Mouse (Mus musculus): ENCODE measurements at regions not wholly inside any gene's neighbourhood (a gene's known extent, or its start where the extent isn't known, plus 50 kb on each side); places are given as distances from the start of the nearest gene placed in this dataset.

DNA sequence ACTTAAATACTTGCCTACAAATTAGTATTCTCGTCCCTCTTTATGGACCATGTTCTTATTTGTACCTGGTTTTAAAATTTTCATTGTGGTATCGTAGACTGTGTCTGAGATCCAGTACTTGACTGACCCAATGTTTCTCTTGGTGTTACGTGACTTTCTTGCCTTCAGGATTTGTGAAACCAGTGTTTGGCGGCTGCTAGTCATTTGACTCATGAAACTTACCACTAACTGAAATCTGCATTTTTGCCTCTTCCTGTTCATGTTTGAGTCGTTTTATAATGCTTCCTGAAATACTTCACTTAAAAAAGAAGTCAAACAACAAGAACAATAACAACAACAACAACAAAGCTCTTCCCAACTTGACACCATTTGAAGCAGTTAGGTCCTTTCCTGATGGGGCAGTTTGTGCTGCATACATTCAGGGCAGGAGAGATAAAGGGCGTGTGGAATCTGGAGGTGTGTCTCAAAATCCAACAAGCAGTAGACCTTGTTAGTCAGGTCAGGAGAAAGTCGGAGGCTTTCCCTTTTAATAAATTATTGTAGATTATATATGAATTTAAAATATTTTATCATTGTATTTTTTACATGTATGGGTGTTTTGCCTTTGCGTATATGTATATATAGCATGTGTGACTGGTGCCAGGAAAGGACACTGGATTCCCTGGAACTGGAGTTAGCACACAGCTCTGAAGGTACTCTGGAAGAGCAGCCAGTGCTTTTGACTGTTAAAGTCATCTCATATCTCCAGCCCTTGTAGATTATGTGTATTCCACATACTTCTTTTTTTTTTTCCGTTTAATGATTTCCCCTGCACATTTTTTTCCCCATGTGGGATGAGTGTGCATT is 80.8 kb upstream of the Cdkn2b start:
- H3K4me1 ChIP-seq (ENCODE audit: control insufficient read depth, insufficient read depth, low read length), result no peaks in the 10 kb centered on the region
- no peak overlapping the region for H3K4me3 ChIP-seq (replicated peaks; ENCODE audit: low read depth, low read length)
- H3K9me3 ChIP-seq (ENCODE audit: control insufficient read depth, low read length), result no peaks in the 10 kb centered on the region
- DNase-seq (no peak), ATAC-seq (ENCODE audit: low FRiP score, low TSS enrichment) (no peak)
- WGBS, result 92% methylated on average over 9 of the region's 9 CpGs
- H3K27ac ChIP-seq (replicated peaks; ENCODE audit: low read depth, low read length), result no peak overlapping the region
- H3K9ac ChIP-seq (replicated peaks; ENCODE audit: low read length), result no peak overlapping the region
- H3K4me2 ChIP-seq (ENCODE audit: low read length), result no peak overlapping the region
- H3K36me3 ChIP-seq (ENCODE audit: control insufficient read depth, insufficient read depth, low read length), result no peaks in the 10 kb centered on the region
- H3K27me3 ChIP-seq (ENCODE audit: control insufficient read depth, insufficient read depth, low read length), result no peaks in the 10 kb centered on the region

- H3K36me3 ChIP-seq (ENCODE audit: control insufficient read depth, insufficient read depth, low read length), result no peaks in the 10 kb centered on the region
- no peaks in the 10 kb centered on the region for H3K27me3 ChIP-seq (ENCODE audit: control insufficient read depth, insufficient read depth, low read length)
- no peak overlapping the region for H3K9ac ChIP-seq (replicated peaks; ENCODE audit: low read length)
- no peak overlapping the region for H3K4me3 ChIP-seq (replicated peaks; ENCODE audit: low read depth, low read length)
- DNase-seq (no peak), ATAC-seq (ENCODE audit: low FRiP score, low TSS enrichment) (no peak)
- 92% methylated on average over 3 of the region's 3 CpGs for WGBS
- H3K9me3 ChIP-seq (ENCODE audit: control insufficient read depth, low read length), result no peaks in the 10 kb centered on the region
- no peak overlapping the region for H3K27ac ChIP-seq (replicated peaks; ENCODE audit: low read depth, low read length)
- H3K4me2 ChIP-seq (ENCODE audit: low read length), result no peak overlapping the region
- no peaks in the 10 kb centered on the region for H3K4me1 ChIP-seq (ENCODE audit: control insufficient read depth, insufficient read depth, low read length)
Observed at GRCm38 (mm10) chr4:89383548-89383947, 72.7 kb upstream of the Cdkn2b start.

GRCm38 (mm10) chr4:89382434-89382976 is 71.7 kb upstream of the Cdkn2b start:
- Histone ChIP-seq H3K4me2 (ENCODE audit: low read length) (no peak overlapping the region), H3K9ac (replicated peaks; ENCODE audit: low read length) (no peak overlapping the region), H3K9me3 (ENCODE audit: control insufficient read depth, low read length) (no peaks in the 10 kb centered on the region), H3K27me3 (ENCODE audit: control insufficient read depth, insufficient read depth, low read length) (no peaks in the 10 kb centered on the region), H3K27ac (replicated peaks; ENCODE audit: low read depth, low read length) (no peak overlapping the region), H3K36me3 (ENCODE audit: control insufficient read depth, insufficient read depth, low read length) (no peaks in the 10 kb centered on the region), H3K4me3 (replicated peaks; ENCODE audit: low read depth, low read length) (no peak overlapping the region), H3K4me1 (ENCODE audit: control insufficient read depth, insufficient read depth, low read length) (no peaks in the 10 kb centered on the region)
- DNase-seq, result no peak
- no peak for ATAC-seq (ENCODE audit: low FRiP score, low TSS enrichment)
- 91% methylated on average over 4 of the region's 4 CpGs for WGBS

GRCm38 (mm10) chr4:89381763-89382162 is 70.9 kb upstream of the Cdkn2b start:
- no peaks in the 10 kb centered on the region for H3K4me1 ChIP-seq (ENCODE audit: control insufficient read depth, insufficient read depth, low read length)
- no peak for ATAC-seq (ENCODE audit: low FRiP score, low TSS enrichment)
- no peak overlapping the region for H3K4me2 ChIP-seq (ENCODE audit: low read length)
- H3K9me3 ChIP-seq (ENCODE audit: control insufficient read depth, low read length), result no peaks in the 10 kb centered on the region
- H3K27me3 ChIP-seq (ENCODE audit: control insufficient read depth, insufficient read depth, low read length), result no peaks in the 10 kb centered on the region
- H3K4me3 ChIP-seq (replicated peaks; ENCODE audit: low read depth, low read length), result no peak overlapping the region
- no peak overlapping the region for H3K9ac ChIP-seq (replicated peaks; ENCODE audit: low read length)
- no peak for DNase-seq
- H3K27ac ChIP-seq (replicated peaks; ENCODE audit: low read depth, low read length), result no peak overlapping the region
- WGBS, result 96% methylated on average over 2 of the region's 2 CpGs
- H3K36me3 ChIP-seq (ENCODE audit: control insufficient read depth, insufficient read depth, low read length), result no peaks in the 10 kb centered on the region

DNA sequence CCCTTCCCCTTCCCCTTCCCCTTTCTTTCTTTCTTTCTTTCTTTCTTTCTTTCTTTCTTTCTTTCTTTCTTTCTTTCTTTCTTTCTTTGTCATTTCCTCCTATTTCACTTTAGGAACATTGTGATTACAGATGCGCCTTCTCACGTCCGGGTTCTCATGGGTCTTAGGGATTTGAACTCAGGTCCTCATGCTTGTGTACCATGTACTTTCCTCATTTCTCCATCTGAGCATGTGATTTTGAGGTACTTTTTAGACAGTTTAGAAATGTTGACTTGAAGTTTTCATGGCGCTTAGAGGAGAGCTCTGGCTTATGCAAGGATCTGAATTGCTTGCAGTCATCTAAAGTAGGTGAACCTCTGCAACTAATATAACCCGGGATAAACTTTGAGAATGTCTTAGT is 70.2 kb upstream of the Cdkn2b start:
- H3K4me1 ChIP-seq (ENCODE audit: control insufficient read depth, insufficient read depth, low read length), result no peaks in the 10 kb centered on the region
- H3K27me3 ChIP-seq (ENCODE audit: control insufficient read depth, insufficient read depth, low read length), result no peaks in the 10 kb centered on the region
- no peak overlapping the region for H3K27ac ChIP-seq (replicated peaks; ENCODE audit: low read depth, low read length)
- 93% methylated on average over 5 of the region's 5 CpGs for WGBS
- no peak for ATAC-seq (ENCODE audit: low FRiP score, low TSS enrichment)
- H3K4me2 ChIP-seq (ENCODE audit: low read length), result no peak overlapping the region
- DNase-seq, result no peak
- no peaks in the 10 kb centered on the region for H3K9me3 ChIP-seq (ENCODE audit: control insufficient read depth, low read length)
- H3K4me3 ChIP-seq (replicated peaks; ENCODE audit: low read depth, low read length), result no peak overlapping the region
- no peak overlapping the region for H3K9ac ChIP-seq (replicated peaks; ENCODE audit: low read length)
- no peaks in the 10 kb centered on the region for H3K36me3 ChIP-seq (ENCODE audit: control insufficient read depth, insufficient read depth, low read length)

DNA sequence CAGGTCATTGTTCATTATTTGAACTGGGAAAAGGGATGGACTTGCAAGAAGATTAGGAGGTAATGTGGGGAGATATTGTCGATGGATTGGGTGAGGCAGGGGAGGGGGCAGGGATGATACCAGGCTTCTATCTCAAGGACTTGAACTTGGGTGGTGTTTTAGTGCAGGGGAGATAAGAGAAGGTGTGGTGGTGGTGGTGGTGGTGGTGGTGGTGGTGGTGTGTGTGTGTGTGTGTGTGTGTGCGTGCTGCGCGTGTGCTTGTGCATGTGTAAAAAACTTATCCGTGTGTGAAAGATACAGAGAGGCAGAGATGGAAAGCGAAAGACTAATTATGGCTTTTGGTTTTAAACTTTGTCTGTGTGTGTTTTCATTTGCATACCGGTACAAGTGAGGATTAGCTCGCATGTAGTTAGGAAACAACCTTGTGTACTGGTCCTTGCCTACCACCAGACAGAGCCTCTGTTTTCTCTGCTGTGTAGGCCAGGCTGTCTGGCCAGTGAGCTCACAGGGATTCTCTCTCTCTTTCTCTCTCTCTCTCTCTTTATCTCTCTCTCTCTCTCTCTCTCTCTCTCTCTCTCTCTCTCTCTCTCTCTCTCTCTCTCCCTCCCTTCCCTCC is 69.6 kb upstream of the Cdkn2b start:
- Histone ChIP-seq H3K9ac (replicated peaks; ENCODE audit: low read length) (no peak overlapping the region), H3K27ac (replicated peaks; ENCODE audit: low read depth, low read length) (no peak overlapping the region), H3K4me1 (ENCODE audit: control insufficient read depth, insufficient read depth, low read length) (no peaks in the 10 kb centered on the region), H3K4me2 (ENCODE audit: low read length) (no peak overlapping the region), H3K36me3 (ENCODE audit: control insufficient read depth, insufficient read depth, low read length) (no peaks in the 10 kb centered on the region), H3K9me3 (ENCODE audit: control insufficient read depth, low read length) (no peaks in the 10 kb centered on the region), H3K27me3 (ENCODE audit: control insufficient read depth, insufficient read depth, low read length) (no peaks in the 10 kb centered on the region), H3K4me3 (replicated peaks; ENCODE audit: low read depth, low read length) (no peak overlapping the region)
- DNase-seq, result no peak
- WGBS, result 92% methylated on average over 8 of the region's 8 CpGs
- no peak for ATAC-seq (ENCODE audit: low FRiP score, low TSS enrichment)

GRCm38 (mm10) chr4:89379622-89380329 is 68.9 kb upstream of the Cdkn2b start:
- Histone ChIP-seq H3K4me3 (replicated peaks; ENCODE audit: low read depth, low read length) (no peak overlapping the region), H3K4me1 (ENCODE audit: control insufficient read depth, insufficient read depth, low read length) (no peaks in the 10 kb centered on the region), H3K4me2 (ENCODE audit: low read length) (no peak overlapping the region), H3K27me3 (ENCODE audit: control insufficient read depth, insufficient read depth, low read length) (no peaks in the 10 kb centered on the region), H3K36me3 (ENCODE audit: control insufficient read depth, insufficient read depth, low read length) (no peaks in the 10 kb centered on the region), H3K27ac (replicated peaks; ENCODE audit: low read depth, low read length) (no peak overlapping the region), H3K9ac (replicated peaks; ENCODE audit: low read length) (no peak overlapping the region), H3K9me3 (ENCODE audit: control insufficient read depth, low read length) (no peaks in the 10 kb centered on the region)
- WGBS, result 85% methylated on average over 6 of the region's 6 CpGs
- ATAC-seq (ENCODE audit: low FRiP score, low TSS enrichment) (no peak), DNase-seq (no peak)

- Histone ChIP-seq H3K27ac (replicated peaks; ENCODE audit: low read depth, low read length) (no peak overlapping the region), H3K9ac (replicated peaks; ENCODE audit: low read length) (no peak overlapping the region), H3K36me3 (ENCODE audit: control insufficient read depth, insufficient read depth, low read length) (no peaks in the 10 kb centered on the region), H3K27me3 (ENCODE audit: control insufficient read depth, insufficient read depth, low read length) (no peaks in the 10 kb centered on the region), H3K4me1 (ENCODE audit: control insufficient read depth, insufficient read depth, low read length) (no peaks in the 10 kb centered on the region), H3K4me3 (replicated peaks; ENCODE audit: low read depth, low read length) (no peak overlapping the region), H3K9me3 (ENCODE audit: control insufficient read depth, low read length) (no peaks in the 10 kb centered on the region), H3K4me2 (ENCODE audit: low read length) (no peak overlapping the region)
- ATAC-seq (ENCODE audit: low FRiP score, low TSS enrichment), result no peak
- no peak for DNase-seq
- WGBS, result 89% methylated on average over 6 of the region's 6 CpGs
Observed at GRCm38 (mm10) chr4:89372631-89373030, 61.8 kb upstream of the Cdkn2b start.

Measured in midbrain, embryonic 14.5 days (tissue).